Mouse (Mus musculus) MEL (cell line): ENCODE data around the gene Aff3. TPM values are rescaled to one million over a fixed set of nuclear protein-coding genes. Genes with fewer than 3 reads are reported as not detected.

Experiments
- DNase-seq: peaks from one replicate; pipeline ENCODE4 v3.0.0; 2011; ENCODE audit warnings: low read depth, low spot score
- H3K27ac ChIP-seq: 2 replicates; pipeline ENCODE4 v1.5.1; 2012; ENCODE audit warnings: low read depth, mild to moderate bottlenecking, control low read depth, low read length, moderate library complexity; ENCODE audit not compliant: control insufficient read depth
- H3K27me3 ChIP-seq, 2 experiments: fragments of 150-350 bp in 1 of 2; sonication (generic) in 1 of 2; 2 replicates each; pipeline ENCODE4 v1.6.1; 2012; ENCODE audit warnings: low read length in 2 of 2, mild to moderate bottlenecking in 2 of 2, improper control_type of control experiment in 1 of 2, moderate library complexity in 1 of 2; ENCODE audit not compliant: insufficient read depth in 2 of 2, control insufficient read depth in 1 of 2
- H3K36me3 ChIP-seq, 2 experiments: 2 replicates each; pipeline ENCODE4 v1.6.1; 2012 to 2014; ENCODE audit warnings: low read length in 2 of 2, improper control_type of control experiment in 1 of 2, inconsistent platforms in 1 of 2, mild to moderate bottlenecking in 1 of 2; ENCODE audit not compliant: insufficient read depth in 2 of 2, control insufficient read depth in 1 of 2
- H3K4me1 ChIP-seq, 2 experiments: fragments of 150-350 bp in 1 of 2; sonication (generic) in 1 of 2; 2 replicates each; pipeline ENCODE4 v1.6.1; 2012; ENCODE audit warnings: low read length in 2 of 2, improper control_type of control experiment in 1 of 2, mild to moderate bottlenecking in 1 of 2; ENCODE audit not compliant: insufficient read depth in 2 of 2, control insufficient read depth in 1 of 2
- H3K4me3 ChIP-seq, 2 experiments: fragments of 150-350 bp in 1 of 2; sonication (generic) in 1 of 2; 2 replicates each; pipeline ENCODE4 v1.5.1; 2012; ENCODE audit warnings: low read depth in 2 of 2, low read length in 2 of 2, mild to moderate bottlenecking in 2 of 2, moderate library complexity in 2 of 2, control low read depth in 1 of 2, improper control_type of control experiment in 1 of 2; ENCODE audit not compliant: control insufficient read depth in 1 of 2, insufficient read depth in 1 of 2
- H3K79me2 ChIP-seq: 2 replicates; pipeline ENCODE4 v1.6.1; 2012; ENCODE audit warnings: mild to moderate bottlenecking, low read length, moderate library complexity; ENCODE audit not compliant: control insufficient read depth, poor library complexity, insufficient read depth
- H3K9ac ChIP-seq: 2 replicates; pipeline ENCODE4 v1.6.1; 2012; ENCODE audit warnings: low read depth, mild to moderate bottlenecking, control low read depth, low read length, moderate library complexity; ENCODE audit not compliant: control insufficient read depth, poor library complexity, severe bottlenecking
- H3K9me3 ChIP-seq: fragments of 150-350 bp; sonication (generic); replicated peaks from 2 replicates; pipeline ENCODE4 v1.6.1; 2012; ENCODE audit warnings: mild to moderate bottlenecking, low read length, improper control_type of control experiment, moderate library complexity; ENCODE audit not compliant: insufficient read depth
- ELF1 ChIP-seq: IDR thresholded peaks from 2 replicates; pipeline ENCODE4 v1.6.1; 2014; ENCODE audit warnings: low read depth, mild to moderate bottlenecking, inconsistent platforms, low read length, improper control_type of control experiment, moderate library complexity
- ETS1 ChIP-seq: IDR thresholded peaks from 2 replicates; pipeline ENCODE4 v1.6.1; 2012; ENCODE audit warnings: low read depth, mild to moderate bottlenecking, inconsistent platforms, low read length, improper control_type of control experiment, moderate library complexity
- GATA1 ChIP-seq: IDR thresholded peaks from 2 replicates; pipeline ENCODE4 v1.6.1; 2011; ENCODE audit warnings: low read depth, low read length, improper control_type of control experiment
- JUND ChIP-seq: IDR thresholded peaks from 2 replicates; pipeline ENCODE4 v1.6.1; 2011; ENCODE audit warnings: low read depth, mild to moderate bottlenecking, improper control_type of control experiment, low read length
- KAT2A ChIP-seq: conservative IDR thresholded peaks from 2 replicates; pipeline ENCODE4 v1.6.1; 2012; ENCODE audit warnings: low read depth, low read length, improper control_type of control experiment, inconsistent platforms
- MAZ ChIP-seq: IDR thresholded peaks from 2 replicates; pipeline ENCODE4 v1.6.1; 2012; ENCODE audit warnings: low read depth, mild to moderate bottlenecking, inconsistent platforms, low read length, improper control_type of control experiment
- MEF2A ChIP-seq: IDR thresholded peaks from 2 replicates; pipeline ENCODE4 v1.6.1; 2014; ENCODE audit warnings: low read depth, mild to moderate bottlenecking, inconsistent platforms, low read length, improper control_type of control experiment; ENCODE audit not compliant: poor library complexity, insufficient replicate concordance, severe bottlenecking; ENCODE audit errors: extremely low read depth
- MXI1 ChIP-seq: IDR thresholded peaks from 2 replicates; pipeline ENCODE4 v1.6.1; 2011; ENCODE audit warnings: mild to moderate bottlenecking, low read depth, low read length, improper control_type of control experiment
- NELFE ChIP-seq: IDR thresholded peaks from 2 replicates; pipeline ENCODE4 v1.6.1; 2011; ENCODE audit warnings: low read depth, low read length, improper control_type of control experiment
- NRF1 ChIP-seq: IDR thresholded peaks from 2 replicates; pipeline ENCODE4 v1.6.1; 2014; ENCODE audit warnings: low read depth, mild to moderate bottlenecking, inconsistent platforms, low read length, improper control_type of control experiment, moderate library complexity; ENCODE audit not compliant: poor library complexity, insufficient read depth, severe bottlenecking
- POLR2A ChIP-seq, 2 experiments: IDR thresholded peaks; 2 replicates each; pipeline ENCODE4 v1.6.1; 2011 to 2012; ENCODE audit warnings: low read length in 2 of 2, mild to moderate bottlenecking in 2 of 2, control low read depth in 1 of 2, improper control_type of control experiment in 1 of 2, low read depth in 1 of 2, moderate library complexity in 1 of 2; ENCODE audit not compliant: control insufficient read depth in 1 of 2, insufficient read depth in 1 of 2, poor library complexity in 1 of 2
- POLR2AphosphoS5 ChIP-seq: IDR thresholded peaks from 2 replicates; pipeline ENCODE4 v1.6.1; 2012; ENCODE audit warnings: low read depth, borderline replicate concordance, mild to moderate bottlenecking, inconsistent platforms, low read length, moderate library complexity, mixed read lengths
- TCF12 ChIP-seq: IDR thresholded peaks from 2 replicates; pipeline ENCODE4 v1.6.1; 2014; ENCODE audit warnings: low read depth, mild to moderate bottlenecking, inconsistent platforms, low read length, improper control_type of control experiment, moderate library complexity
- USF1 ChIP-seq: IDR thresholded peaks from 2 replicates; pipeline ENCODE4 v1.6.1; 2014; ENCODE audit warnings: low read depth, mild to moderate bottlenecking, inconsistent platforms, low read length, improper control_type of control experiment, moderate library complexity
- USF2 ChIP-seq, 2 experiments: IDR thresholded peaks; 2 replicates each; pipeline ENCODE4 v1.6.1; 2011 to 2012; ENCODE audit warnings: improper control_type of control experiment in 2 of 2, low read length in 2 of 2, borderline replicate concordance in 1 of 2, inconsistent platforms in 1 of 2, low read depth in 1 of 2, mild to moderate bottlenecking in 1 of 2; ENCODE audit not compliant: insufficient read depth in 1 of 2
- ZC3H11A ChIP-seq: IDR thresholded peaks from 2 replicates; pipeline ENCODE4 v1.6.1; 2012; ENCODE audit warnings: low read depth, mild to moderate bottlenecking, inconsistent platforms, low read length, improper control_type of control experiment
- ZKSCAN1 ChIP-seq: IDR thresholded peaks from 2 replicates; pipeline ENCODE4 v1.6.1; 2012; ENCODE audit warnings: low read depth, mild to moderate bottlenecking, inconsistent platforms, low read length, improper control_type of control experiment, moderate library complexity
- ZMIZ1 ChIP-seq: IDR thresholded peaks from 2 replicates; pipeline ENCODE4 v1.6.1; 2012; ENCODE audit warnings: low read depth, mild to moderate bottlenecking, inconsistent platforms, low read length, improper control_type of control experiment, moderate library complexity
- ZNF384 ChIP-seq: IDR thresholded peaks from 2 replicates; pipeline ENCODE4 v1.6.1; 2012; ENCODE audit warnings: low read depth, mild to moderate bottlenecking, inconsistent platforms, low read length, improper control_type of control experiment
- polyA plus RNA-seq, 2 experiments: library from polyadenylated mRNA; stranded (reverse) in 1 of 2; unstranded in 1 of 2; fragments of >175 nt in 1 of 2; fragments of >200 nt in 1 of 2; gene quantifications; 2 replicates each; pipeline versions ENCODE4 v1.2.1 to v1.2.4; 2012; ENCODE audit warnings: low replicate concordance in 2 of 2, low read depth in 1 of 2; ENCODE audit not compliant: insufficient read length in 2 of 2, insufficient read depth in 1 of 2, missing spikeins in 1 of 2
- total RNA-seq: library from RNA; depleted of rRNA; stranded (reverse); fragments of 300-350 nt; gene quantifications from 2 replicates; pipeline ENCODE4 v1.2.3, GENCODE M21; 2012

The Aff3 gene
- total and polyA plus RNA-seq, 3 experiments: 18.5 to 41.1 (median 25.4) TPM

DNA sequence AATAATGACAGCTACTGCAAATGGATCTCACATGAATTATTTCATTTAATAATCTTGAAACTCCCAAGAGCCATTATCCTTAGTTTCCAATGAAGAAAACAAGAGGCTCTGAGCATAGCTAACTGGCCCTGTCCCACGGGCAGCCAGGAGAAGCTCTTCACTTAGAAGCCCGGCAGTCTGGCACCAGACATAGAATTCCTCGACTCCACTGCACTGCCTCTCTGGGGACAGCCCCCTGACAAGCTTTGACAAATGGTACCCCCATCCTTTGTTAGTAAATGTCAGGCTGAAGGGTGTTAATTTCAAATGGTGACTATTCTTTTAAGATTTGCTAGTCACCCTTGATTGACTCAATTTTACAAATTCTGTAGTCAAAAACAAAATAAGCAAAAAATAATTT lies 120.3 kb downstream of the Aff3 start:
- no peak for DNase-seq
- H3K36me3 ChIP-seq: peaks cover 0 to 6% of the 10 kb centered on the region in 2 experiments; a peak in 2 of 4 replicates
- TF ChIP-seq ZKSCAN1 (no peak), POLR2AphosphoS5 (no peak)
- no peak overlapping the region for H3K27ac ChIP-seq
- H3K4me3 ChIP-seq: no peak overlapping the region
- H3K4me1 ChIP-seq: peaks cover 5 to 6% of the 10 kb centered on the region in 2 experiments; a peak in 2 of 4 replicates
- H3K79me2 ChIP-seq: peaks cover 3% of the 10 kb centered on the region; the same call in 1 of the 2 replicates
- H3K27me3 ChIP-seq: no peaks in the 10 kb centered on the region
- H3K9me3 ChIP-seq: no peaks in the 10 kb centered on the region
- no peak overlapping the region for H3K9ac ChIP-seq

DNA sequence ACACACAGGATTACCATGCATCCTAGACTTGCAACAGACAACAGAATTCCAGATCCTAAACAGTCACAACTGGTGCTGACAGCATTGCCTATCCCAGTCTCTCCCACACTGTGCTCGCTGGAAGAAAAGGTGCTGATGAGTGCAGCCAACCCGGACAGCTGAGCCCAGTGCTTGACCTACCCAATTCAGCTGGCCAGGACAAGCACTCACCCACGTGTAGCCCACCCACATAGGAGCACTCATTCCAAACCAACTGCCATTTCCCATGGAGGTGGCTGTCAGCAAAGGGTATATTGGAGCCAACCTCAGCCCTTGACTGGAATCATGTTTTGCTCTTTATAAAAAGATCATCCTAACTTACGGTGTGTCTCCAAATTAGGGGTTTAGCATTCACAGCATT lies 123.2 kb downstream of the Aff3 start:
- TF ChIP-seq POLR2A (IDR thresholded peaks at IDR 0.05; ENCODE audit: control insufficient read depth in 1 of 2, insufficient read depth in 1 of 2, low read depth in 1 of 2, low read length in 2 of 2, poor library complexity in 1 of 2): no peak
- no peak for TF ChIP-seq ZKSCAN1
- no peak for TF ChIP-seq ELF1
- TF ChIP-seq MAZ: no peak
- TF ChIP-seq ETS1: no peak
- TF ChIP-seq NRF1: no peak
- no peak for TF ChIP-seq GATA1
- TF ChIP-seq MXI1: no peak
- TF ChIP-seq ZMIZ1: no peak
- no peak for TF ChIP-seq MEF2A
- no peak for TF ChIP-seq ZNF384
- no peak for TF ChIP-seq KAT2A
- TF ChIP-seq POLR2AphosphoS5: no peak
- no peak for TF ChIP-seq NELFE
- no peak for TF ChIP-seq JUND
- TF ChIP-seq USF1: no peak
- TF ChIP-seq ZC3H11A: no peak
- TF ChIP-seq USF2 (IDR thresholded peaks at IDR 0.05; ENCODE audit: borderline replicate concordance in 1 of 2, insufficient read depth in 1 of 2, low read depth in 1 of 2, low read length in 2 of 2): no peak
- TF ChIP-seq TCF12: no peak
- TF ChIP-seq, all 39 proteins: peak for 0
- Histone ChIP-seq H3K4me1 (no peaks in the 10 kb centered on the region), H3K9ac (no peak overlapping the region), H3K9me3 (no peaks in the 10 kb centered on the region), H3K36me3 (no peaks in the 10 kb centered on the region; a peak in 1 of 4 replicates), H3K27ac (no peak overlapping the region), H3K27me3 (no peaks in the 10 kb centered on the region), H3K79me2 (0 out of 2 replicates have a peak, but pooled peaks cover 2% of the 10 kb centered on the region), H3K4me3 (no peak overlapping the region)
- DNase-seq: no peak
